Mouse (Mus musculus): ENCODE results near the gene Nfic. TPM values are rescaled to one million over a fixed set of nuclear protein-coding genes. Genes with fewer than 3 reads are reported as not detected.

Gene Nfic
- polyA plus RNA-seq, 1 experiment from 2014 or later = 139 TPM

DNA sequence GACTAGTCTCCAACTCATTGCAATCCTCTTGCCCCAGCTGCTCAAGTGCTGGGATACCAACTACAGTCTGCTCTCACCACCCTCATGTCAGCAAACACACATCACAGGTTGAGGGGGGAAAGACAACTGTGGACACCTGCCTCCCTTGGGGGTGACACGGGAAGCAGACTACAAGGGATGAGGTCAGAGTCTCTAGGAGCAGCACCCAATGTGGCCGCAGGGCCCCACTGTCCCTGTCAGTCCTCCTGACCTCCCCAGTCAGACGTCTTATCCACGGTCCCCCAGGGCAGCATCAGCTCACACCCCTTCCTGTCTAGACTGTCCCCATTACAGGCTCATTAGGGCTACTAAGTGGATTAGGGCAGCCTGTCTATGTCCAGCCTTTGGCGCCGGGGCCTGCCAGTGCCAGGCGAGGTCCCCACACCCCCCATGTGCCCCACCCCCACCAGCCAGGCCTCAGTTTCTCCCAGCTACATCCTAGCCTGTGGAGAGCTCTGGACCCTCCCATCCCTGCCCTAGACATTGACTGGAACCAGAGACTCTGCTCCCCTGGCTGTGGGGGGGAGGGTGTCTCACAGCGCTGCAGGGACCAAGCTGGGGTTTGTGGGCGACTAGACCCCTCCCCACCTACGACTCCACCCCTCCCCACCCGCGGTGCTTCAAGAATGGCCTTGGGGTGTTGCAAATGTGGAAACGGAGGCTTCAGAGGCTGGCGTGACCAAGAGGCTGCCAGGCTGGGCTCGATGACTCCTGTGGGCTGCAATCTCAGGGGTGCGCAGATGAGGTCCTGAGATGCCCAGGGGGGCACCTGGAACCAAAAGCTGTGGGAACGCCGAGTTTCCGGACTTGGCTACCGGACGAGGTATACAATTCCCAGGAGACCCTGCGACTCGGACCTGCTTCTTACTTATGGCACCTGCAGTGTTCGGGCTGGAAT lies 48.7 kb downstream of the Nfic start:
- Histone ChIP-seq H3K4me1 (peaks cover 84% of the 10 kb centered on the region), H3K27ac (replicated peaks) (peak overlapping the region; percentile 5; the same call in 1 of the 2 replicates), H3K9ac (no peak overlapping the region), H3K36me3 (peaks cover 59% of the 10 kb centered on the region), H3K27me3 (no peaks in the 10 kb centered on the region), H3K9me3 (replicated peaks) (no peaks in the 10 kb centered on the region), H3K4me2 (replicated peaks) (peak overlapping the region; percentile 21), H3K4me3 (replicated peaks) (peak overlapping the region; percentile 19)
- no peak for ATAC-seq (ENCODE audit: insufficient number of reproducible peaks, low FRiP score, low TSS enrichment, low read depth)
- WGBS = 32% methylated on average over 24 of the region's 24 CpGs

DNA sequence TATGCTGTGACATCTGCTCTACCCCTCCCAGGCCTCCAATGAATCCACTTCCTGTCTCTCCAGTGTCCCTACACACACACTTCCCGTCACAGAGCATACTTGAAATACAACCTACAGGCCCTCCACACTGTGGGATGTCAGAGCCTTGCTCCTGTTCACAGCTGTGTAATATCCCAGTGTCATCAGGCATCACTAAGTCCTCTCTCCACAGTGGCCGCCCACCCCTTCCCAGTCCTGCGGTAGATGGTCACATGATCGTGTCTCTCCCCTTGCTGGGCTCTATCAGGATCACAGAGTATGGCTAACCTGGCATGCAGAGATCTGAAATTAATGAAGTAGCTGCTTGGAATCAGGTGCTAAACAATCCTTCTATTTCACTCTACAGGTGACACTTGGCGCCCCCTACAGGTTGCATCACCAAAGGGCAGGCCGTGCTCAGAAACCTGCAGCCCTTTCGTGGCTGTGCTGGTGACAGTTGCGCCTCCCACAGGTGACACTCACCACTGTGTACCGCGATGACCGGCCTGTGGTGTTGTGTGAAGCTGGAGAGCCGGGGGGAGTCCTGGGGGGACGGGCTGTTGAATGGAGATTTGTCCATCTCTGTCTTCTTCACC lies 49.7 kb downstream of the Nfic start:
- whole genome bisulfite sequencing = 49% methylated on average over 13 of the region's 13 CpGs
- Histone ChIP-seq H3K4me1 (peaks cover 84% of the 10 kb centered on the region), H3K27ac (replicated peaks) (no peak overlapping the region; the same call in 1 of the 2 replicates), H3K4me3 (replicated peaks) (no peak overlapping the region), H3K9me3 (replicated peaks) (no peaks in the 10 kb centered on the region), H3K9ac (no peak overlapping the region), H3K4me2 (replicated peaks) (no peak overlapping the region), H3K36me3 (peaks cover 58% of the 10 kb centered on the region), H3K27me3 (no peaks in the 10 kb centered on the region)
- no peak for ATAC-seq (ENCODE audit: insufficient number of reproducible peaks, low FRiP score, low TSS enrichment, low read depth)

DNA sequence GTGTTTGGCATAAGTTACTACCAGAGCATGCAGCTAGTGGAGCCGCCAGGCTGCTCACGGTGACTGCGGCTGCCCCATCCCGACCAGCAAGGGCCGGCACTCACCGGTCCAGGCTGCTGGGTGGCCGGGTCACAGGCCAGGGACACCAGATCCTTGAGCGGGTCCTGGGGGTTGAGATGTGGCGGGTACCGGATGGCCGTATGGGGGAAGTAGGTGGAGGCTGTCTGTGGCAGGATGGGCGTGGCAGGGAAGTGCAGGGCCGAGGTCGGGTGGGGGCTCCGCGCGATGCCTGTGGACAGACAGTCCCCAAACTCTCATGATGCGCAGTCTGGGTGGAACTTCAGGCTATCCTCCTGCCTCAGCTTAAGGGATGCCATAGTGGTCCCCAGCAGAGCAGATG lies 50.7 kb downstream of the Nfic start:
- no peaks in the 10 kb centered on the region for H3K9me3 ChIP-seq (replicated peaks)
- no peak overlapping the region for H3K4me3 ChIP-seq (replicated peaks)
- 72% methylated on average over 18 of the region's 18 CpGs for whole genome bisulfite sequencing
- H3K4me1 ChIP-seq = peaks cover 78% of the 10 kb centered on the region
- no peak overlapping the region for H3K4me2 ChIP-seq (replicated peaks)
- H3K36me3 ChIP-seq = peaks cover 65% of the 10 kb centered on the region
- H3K9ac ChIP-seq = no peak overlapping the region
- no peak overlapping the region for H3K27ac ChIP-seq (replicated peaks)
- no peak for ATAC-seq (ENCODE audit: insufficient number of reproducible peaks, low FRiP score, low TSS enrichment, low read depth)
- no peaks in the 10 kb centered on the region for H3K27me3 ChIP-seq

- 21% methylated on average over 9 of the region's 9 CpGs for WGBS
- Histone ChIP-seq H3K9me3 (replicated peaks) (no peaks in the 10 kb centered on the region), H3K36me3 (peaks cover 71% of the 10 kb centered on the region), H3K27ac (replicated peaks) (peak overlapping the region; percentile 90; the same call in 1 of the 2 replicates), H3K4me3 (replicated peaks) (no peak overlapping the region), H3K4me1 (peaks cover 72% of the 10 kb centered on the region), H3K9ac (no peak overlapping the region), H3K4me2 (replicated peaks) (no peak overlapping the region), H3K27me3 (no peaks in the 10 kb centered on the region)
- no peak for ATAC-seq (ENCODE audit: insufficient number of reproducible peaks, low FRiP score, low TSS enrichment, low read depth)
Measured at GRCm38 (mm10) chr10:81404082-81404481, 51.4 kb downstream of the Nfic start.

GRCm38 (mm10) chr10:81403511-81403910 lies 51.9 kb downstream of the Nfic start:
- H3K27ac ChIP-seq (replicated peaks) = peak overlapping the region; percentile 90
- H3K9me3 ChIP-seq (replicated peaks) = no peaks in the 10 kb centered on the region
- H3K4me2 ChIP-seq (replicated peaks) = no peak overlapping the region
- no peak overlapping the region for H3K4me3 ChIP-seq (replicated peaks)
- H3K36me3 ChIP-seq = peaks cover 70% of the 10 kb centered on the region
- H3K9ac ChIP-seq = no peak overlapping the region
- 62% methylated on average over 10 of the region's 10 CpGs for WGBS
- peaks cover 66% of the 10 kb centered on the region for H3K4me1 ChIP-seq
- H3K27me3 ChIP-seq = no peaks in the 10 kb centered on the region
- no peak for ATAC-seq (ENCODE audit: insufficient number of reproducible peaks, low FRiP score, low TSS enrichment, low read depth)

GRCm38 (mm10) chr10:81402227-81402765 lies 53.1 kb downstream of the Nfic start:
- WGBS = 21% methylated on average over 7 of the region's 7 CpGs
- no peaks in the 10 kb centered on the region for H3K9me3 ChIP-seq (replicated peaks)
- no peaks in the 10 kb centered on the region for H3K27me3 ChIP-seq
- H3K36me3 ChIP-seq = peaks cover 72% of the 10 kb centered on the region
- H3K27ac ChIP-seq (replicated peaks) = peak overlapping the region; percentile 90
- H3K4me3 ChIP-seq (replicated peaks) = no peak overlapping the region; the same call in 1 of the 2 replicates
- H3K9ac ChIP-seq = no peak overlapping the region
- ATAC-seq (ENCODE audit: insufficient number of reproducible peaks, low FRiP score, low TSS enrichment, low read depth) = no peak; the same call in 1 of the 2 replicates
- H3K4me2 ChIP-seq (replicated peaks) = peak overlapping the region; percentile 31; the same call in 1 of the 2 replicates
- H3K4me1 ChIP-seq = peaks cover 60% of the 10 kb centered on the region

DNA sequence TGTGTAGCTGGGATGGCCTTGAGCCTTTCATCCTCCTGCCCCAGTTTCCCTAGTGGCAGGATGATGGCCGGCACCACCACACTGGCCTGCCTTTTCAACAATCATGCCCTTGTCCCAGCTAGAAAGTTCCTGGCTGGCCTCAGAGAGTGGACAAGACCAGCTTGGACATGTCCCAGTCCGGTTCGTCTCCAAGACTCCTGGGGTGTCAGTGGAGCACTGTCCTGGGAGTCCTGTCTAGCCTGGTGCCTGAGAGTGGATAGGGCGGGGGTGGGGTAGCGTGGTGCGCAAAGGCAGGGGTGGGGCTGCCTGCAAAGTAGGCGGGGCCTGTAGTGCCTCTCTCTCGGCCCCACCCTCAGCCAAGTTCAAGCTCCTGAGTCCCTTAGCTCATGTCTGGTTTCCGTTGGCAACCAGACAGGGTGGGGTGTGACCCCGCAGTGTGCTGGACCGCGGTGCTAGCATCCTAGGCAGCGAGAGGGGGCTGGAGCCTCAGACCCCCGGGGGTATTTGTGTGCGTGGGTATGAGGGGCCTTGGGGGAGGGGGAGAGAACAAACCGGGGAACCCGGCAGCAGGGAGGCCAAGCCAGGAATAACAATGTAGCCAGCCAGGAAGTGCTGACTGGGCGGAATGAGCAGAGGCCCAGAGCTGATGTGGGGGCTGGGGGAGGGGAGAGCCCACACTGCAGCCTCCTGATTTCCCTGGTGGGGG lies 53.8 kb downstream of the Nfic start:
- ATAC-seq (ENCODE audit: insufficient number of reproducible peaks, low FRiP score, low TSS enrichment, low read depth) = peak; percentile 87
- H3K36me3 ChIP-seq = peaks cover 69% of the 10 kb centered on the region
- H3K4me3 ChIP-seq (replicated peaks) = no peak overlapping the region; the same call in 1 of the 2 replicates
- peak overlapping the region; percentile 90 for H3K27ac ChIP-seq (replicated peaks)
- peak overlapping the region; percentile 31; the same call in 1 of the 2 replicates for H3K4me2 ChIP-seq (replicated peaks)
- H3K9me3 ChIP-seq (replicated peaks) = no peaks in the 10 kb centered on the region
- peaks cover 56% of the 10 kb centered on the region for H3K4me1 ChIP-seq
- no peaks in the 10 kb centered on the region for H3K27me3 ChIP-seq
- 9% methylated on average over 18 of the region's 18 CpGs for WGBS
- H3K9ac ChIP-seq = no peak overlapping the region; the same call in 1 of the 2 replicates

- Histone ChIP-seq H3K27ac (replicated peaks) (peak overlapping the region; percentile 90), H3K27me3 (no peaks in the 10 kb centered on the region), H3K4me1 (peaks cover 57% of the 10 kb centered on the region), H3K4me2 (replicated peaks) (no peak overlapping the region), H3K36me3 (peaks cover 68% of the 10 kb centered on the region), H3K9ac (no peak overlapping the region; the same call in 1 of the 2 replicates), H3K9me3 (replicated peaks) (no peaks in the 10 kb centered on the region), H3K4me3 (replicated peaks) (no peak overlapping the region)
- no peak for ATAC-seq (ENCODE audit: insufficient number of reproducible peaks, low FRiP score, low TSS enrichment, low read depth)
- WGBS = 38% methylated on average over 10 of the region's 10 CpGs
Measured at GRCm38 (mm10) chr10:81401205-81401520, 54.3 kb downstream of the Nfic start.

GRCm38 (mm10) chr10:81400371-81401204 lies 54.8 kb downstream of the Nfic start:
- H3K36me3 ChIP-seq = peaks cover 62% of the 10 kb centered on the region
- H3K9ac ChIP-seq = no peak overlapping the region
- ATAC-seq (ENCODE audit: insufficient number of reproducible peaks, low FRiP score, low TSS enrichment, low read depth) = no peak
- H3K4me3 ChIP-seq (replicated peaks) = no peak overlapping the region
- no peaks in the 10 kb centered on the region for H3K27me3 ChIP-seq
- peaks cover 56% of the 10 kb centered on the region for H3K4me1 ChIP-seq
- 62% methylated on average over 22 of the region's 22 CpGs for WGBS
- peak overlapping the region; percentile 90; the same call in 1 of the 2 replicates for H3K27ac ChIP-seq (replicated peaks)
- H3K9me3 ChIP-seq (replicated peaks) = no peaks in the 10 kb centered on the region
- H3K4me2 ChIP-seq (replicated peaks) = no peak overlapping the region

DNA sequence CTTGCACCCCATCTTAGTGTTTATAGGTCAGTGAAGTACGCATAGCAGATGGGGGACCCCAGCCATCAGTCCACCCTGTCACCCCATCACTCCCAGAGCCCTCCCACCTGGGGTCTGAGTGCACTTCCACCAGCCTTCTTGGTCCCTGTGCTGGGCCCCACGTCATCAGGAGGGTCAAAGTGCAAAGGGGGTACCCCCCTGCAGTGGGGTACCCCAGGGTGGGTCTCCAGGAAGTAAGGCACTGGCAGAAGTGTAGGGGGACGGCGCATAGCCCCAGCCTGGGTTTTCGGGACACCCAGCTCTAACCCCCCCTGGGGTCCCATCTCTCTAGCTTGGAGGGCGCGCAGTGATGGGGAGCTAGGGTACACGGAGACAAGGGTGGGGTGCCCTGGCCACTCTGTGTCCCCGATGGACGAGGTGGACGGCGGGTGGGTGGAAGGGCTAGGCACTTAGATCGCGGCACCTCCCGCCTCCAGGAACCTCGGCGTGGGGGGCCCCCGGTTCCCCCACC lies 55.6 kb downstream of the Nfic start:
- Histone ChIP-seq H3K4me2 (replicated peaks) (no peak overlapping the region), H3K9ac (no peak overlapping the region), H3K9me3 (replicated peaks) (no peaks in the 10 kb centered on the region), H3K27me3 (no peaks in the 10 kb centered on the region), H3K27ac (replicated peaks) (no peak overlapping the region), H3K4me3 (replicated peaks) (no peak overlapping the region), H3K4me1 (peaks cover 56% of the 10 kb centered on the region), H3K36me3 (peaks cover 56% of the 10 kb centered on the region)
- no peak for ATAC-seq (ENCODE audit: insufficient number of reproducible peaks, low FRiP score, low TSS enrichment, low read depth)
- 82% methylated on average over 18 of the region's 18 CpGs for WGBS

Data from embryonic facial prominence, embryonic 15.5 days (tissue).